Mouse (Mus musculus) CH12F3 (cell line): Measurements from ENCODE around the gene Neo1.

ENCODE experiments used
- in situ Hi-C: fragments of 300-500 bp; cut with MboI; formaldehyde crosslinking; loops from 2 replicates; pipeline ENCODE4 v1.14.3; 2020; ENCODE audit warnings: low sequenced_read_pairs

The Neo1 gene

GRCm38 (mm10) chr9:59036159-59036731, at the start of gene Neo1:
Gene Neo1 (minus strand): TSS chr9:59036441.
- in situ Hi-C loops: no loop called here

- in situ Hi-C loops: no loop called here
These were observed 39.4 kb upstream of the Neo1 start for GRCm38 (mm10) chr9:59075632-59076031.

DNA sequence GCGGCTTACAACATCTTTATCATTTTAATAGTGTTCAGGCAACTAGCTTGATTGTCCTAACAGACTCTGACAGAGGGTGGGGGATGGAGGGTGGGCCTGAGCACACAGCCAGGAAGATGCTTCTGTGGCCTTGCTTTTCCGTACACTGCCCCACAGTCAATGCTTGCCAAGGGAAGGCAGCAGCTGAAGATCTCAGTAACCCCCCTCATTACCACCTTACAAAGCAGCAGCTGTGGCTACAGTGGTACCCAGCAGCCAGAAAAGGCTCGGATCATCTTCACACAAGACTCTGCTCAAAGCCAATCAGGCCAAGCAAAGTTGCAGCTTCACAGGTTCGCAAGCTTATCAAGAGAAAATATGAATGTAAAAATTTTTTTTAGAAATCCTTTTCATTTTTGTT, 37.6 kb upstream of the Neo1 start:
- in situ Hi-C loops: no loop called here

GRCm38 (mm10) chr9:59072076-59072777, 36.0 kb upstream of the Neo1 start:
- in situ Hi-C loops: no loop called here

DNA sequence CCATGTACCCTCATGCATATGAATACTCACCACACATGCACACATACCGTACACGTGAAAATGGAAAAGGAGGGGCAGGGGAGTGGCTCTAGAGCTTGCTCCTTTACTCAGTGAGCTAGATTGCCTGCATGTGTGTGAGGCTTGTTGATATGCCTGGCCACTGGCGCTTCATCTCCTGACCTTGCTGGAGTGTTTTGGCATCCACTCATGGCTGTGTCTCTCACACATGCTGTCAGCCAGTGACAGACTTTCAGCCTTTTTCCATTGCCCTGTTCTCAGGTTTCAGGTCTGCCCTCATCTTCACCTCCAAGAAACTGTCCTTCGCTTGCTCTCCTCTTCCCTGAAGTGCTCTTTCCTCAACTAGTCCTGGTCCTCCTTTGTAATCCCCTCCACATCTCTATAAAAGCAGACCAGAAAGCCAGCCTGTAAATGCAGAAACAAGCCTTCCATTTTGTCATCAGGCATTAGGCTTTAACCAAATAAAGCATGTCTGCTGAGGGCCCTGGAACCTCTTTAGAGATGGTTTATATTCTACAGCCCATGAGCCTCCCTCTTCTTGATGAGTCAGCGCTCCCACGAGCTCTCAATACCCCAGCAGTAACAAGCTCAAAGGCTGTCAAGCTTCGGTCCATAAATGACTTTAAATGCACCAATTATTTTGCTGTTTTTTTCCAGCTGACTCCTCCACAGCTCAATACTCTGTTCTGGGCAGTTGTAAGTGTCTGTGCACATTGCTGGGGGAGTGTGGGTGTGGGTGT, 35.2 kb upstream of the Neo1 start:
- in situ Hi-C loops: no loop called here

DNA sequence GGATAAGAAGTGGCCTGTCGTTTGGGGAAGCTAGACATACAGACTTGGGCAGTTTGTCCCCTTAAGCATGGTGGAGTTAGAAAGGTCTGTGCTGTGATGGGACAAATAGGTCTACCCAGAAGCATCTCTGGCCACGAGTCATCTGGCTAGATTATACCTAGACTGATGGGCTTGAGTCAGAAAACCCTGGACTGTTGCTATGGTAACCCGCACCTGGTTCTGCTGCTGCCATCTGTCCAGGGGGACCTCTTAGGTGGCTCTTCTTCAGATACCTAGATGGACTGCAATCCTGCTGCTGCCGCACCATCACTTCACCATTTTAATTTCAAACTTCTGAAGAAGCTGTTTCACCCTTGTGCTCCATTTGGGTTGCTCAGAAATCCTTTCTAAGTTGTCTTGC, 34.0 kb upstream of the Neo1 start:
- in situ Hi-C loops: no loop called here

DNA sequence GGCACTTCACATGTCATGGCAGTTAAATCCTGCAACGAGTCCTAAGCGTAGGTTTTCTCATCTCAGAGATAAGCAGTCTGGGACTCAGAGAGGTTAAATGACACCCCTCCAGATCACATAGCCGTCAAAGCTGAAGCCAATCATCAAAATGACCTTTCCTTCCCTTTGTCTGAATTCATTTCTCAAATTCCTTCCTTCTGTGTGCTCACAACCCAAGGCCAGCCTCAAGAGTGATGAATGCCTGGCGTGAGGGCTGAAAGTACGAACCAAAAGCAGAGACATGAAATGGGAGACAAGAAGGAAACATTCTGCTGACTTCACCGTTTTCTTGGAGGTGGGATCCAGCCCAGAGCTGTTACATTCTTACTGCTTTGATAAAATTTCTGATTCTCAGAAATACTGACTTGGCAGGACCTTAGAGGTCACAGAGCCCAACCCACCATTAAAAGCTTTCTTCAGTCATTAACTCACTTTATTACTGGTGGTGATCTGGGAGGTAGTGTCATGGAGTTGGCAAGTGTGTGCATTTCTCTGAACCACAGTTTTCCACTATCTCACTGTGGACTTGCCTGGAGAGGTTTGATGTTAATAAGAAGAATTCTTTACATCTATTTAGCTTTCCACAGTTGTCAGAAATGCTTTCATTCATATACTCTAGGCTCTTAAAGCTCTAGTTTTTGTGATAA, 29.5 kb upstream of the Neo1 start:
- in situ Hi-C loops: no loop called here

DNA sequence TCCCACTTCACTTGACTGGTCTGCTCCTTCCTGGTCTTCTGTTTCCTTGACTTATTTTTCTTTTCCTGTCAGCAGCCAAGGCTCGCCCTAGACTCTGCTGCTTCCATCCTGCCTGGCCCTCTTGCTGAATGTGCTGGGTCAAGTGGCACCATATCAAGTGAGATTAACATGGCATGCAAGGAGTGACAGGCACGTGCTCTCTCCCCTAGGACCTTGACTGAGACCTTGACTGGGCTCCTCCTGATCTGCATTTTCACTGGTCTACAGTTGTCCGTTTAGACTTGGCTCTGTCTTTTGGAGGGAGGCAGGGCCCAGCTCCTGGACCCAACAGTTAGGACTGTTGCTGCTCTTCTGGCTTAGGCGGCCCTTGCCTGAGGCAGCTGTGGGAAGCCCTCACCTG, 26.2 kb upstream of the Neo1 start:
- in situ Hi-C loops: no loop called here

DNA sequence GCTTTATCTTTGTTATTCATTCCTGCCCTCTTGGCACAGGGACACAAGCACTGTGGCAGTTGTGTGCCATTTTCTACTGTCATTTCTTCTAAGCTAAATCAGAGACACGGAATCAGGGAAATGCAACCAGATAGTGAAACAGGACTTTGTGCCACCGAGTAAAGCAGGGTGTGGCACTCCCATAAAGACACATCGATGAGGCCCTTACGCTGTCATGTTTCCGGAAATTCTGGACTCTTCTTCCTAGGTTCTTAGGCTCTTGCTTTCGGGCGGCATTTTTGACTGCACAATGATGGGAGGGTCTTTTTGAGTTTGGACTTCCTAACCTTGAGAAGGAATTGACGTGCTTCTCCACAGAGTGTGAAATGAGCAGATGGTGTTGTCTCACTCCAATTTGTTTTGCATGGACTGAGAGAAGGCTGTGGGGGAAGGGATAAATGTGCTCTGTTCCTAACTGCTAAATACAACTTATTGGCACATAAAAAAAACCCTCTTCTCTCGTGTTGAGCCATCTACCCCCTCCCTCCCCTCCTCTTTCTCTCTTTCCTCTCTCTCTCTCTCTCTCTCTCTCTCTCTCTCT, 23.9 kb upstream of the Neo1 start:
- in situ Hi-C loops: no loop called here

DNA sequence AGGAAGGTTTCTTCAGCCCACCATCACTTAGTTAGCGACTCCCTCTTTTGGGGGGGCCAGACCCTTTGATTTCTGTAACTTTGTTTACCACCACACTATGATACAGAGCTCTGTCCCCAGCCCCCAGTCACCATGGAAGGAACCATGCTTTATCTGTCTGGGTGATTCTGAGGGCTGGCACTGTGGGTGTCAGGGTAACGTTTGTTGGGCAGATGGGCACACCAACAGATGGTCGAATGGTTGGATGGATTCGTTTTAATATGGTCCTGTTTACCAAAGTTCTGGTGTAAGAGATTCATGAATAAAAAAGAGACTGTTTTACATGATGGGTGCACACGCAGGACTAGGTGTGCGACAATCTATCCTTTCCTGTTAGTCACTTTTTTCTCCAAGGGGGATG, 22.9 kb upstream of the Neo1 start:
- in situ Hi-C loops: no loop called here

- in situ Hi-C loops: no loop called here
These were observed 21.8 kb upstream of the Neo1 start for GRCm38 (mm10) chr9:59058060-59058459.

- in situ Hi-C loops: no loop called here
These were observed 20.0 kb upstream of the Neo1 start for GRCm38 (mm10) chr9:59056281-59056680.

GRCm38 (mm10) chr9:59041805-59042204, 5.6 kb upstream of the Neo1 start:
- in situ Hi-C loops: no loop called here

GRCm38 (mm10) chr9:59036732-59037341, 596 bp upstream of the Neo1 start:
- in situ Hi-C loops: no loop called here

DNA sequence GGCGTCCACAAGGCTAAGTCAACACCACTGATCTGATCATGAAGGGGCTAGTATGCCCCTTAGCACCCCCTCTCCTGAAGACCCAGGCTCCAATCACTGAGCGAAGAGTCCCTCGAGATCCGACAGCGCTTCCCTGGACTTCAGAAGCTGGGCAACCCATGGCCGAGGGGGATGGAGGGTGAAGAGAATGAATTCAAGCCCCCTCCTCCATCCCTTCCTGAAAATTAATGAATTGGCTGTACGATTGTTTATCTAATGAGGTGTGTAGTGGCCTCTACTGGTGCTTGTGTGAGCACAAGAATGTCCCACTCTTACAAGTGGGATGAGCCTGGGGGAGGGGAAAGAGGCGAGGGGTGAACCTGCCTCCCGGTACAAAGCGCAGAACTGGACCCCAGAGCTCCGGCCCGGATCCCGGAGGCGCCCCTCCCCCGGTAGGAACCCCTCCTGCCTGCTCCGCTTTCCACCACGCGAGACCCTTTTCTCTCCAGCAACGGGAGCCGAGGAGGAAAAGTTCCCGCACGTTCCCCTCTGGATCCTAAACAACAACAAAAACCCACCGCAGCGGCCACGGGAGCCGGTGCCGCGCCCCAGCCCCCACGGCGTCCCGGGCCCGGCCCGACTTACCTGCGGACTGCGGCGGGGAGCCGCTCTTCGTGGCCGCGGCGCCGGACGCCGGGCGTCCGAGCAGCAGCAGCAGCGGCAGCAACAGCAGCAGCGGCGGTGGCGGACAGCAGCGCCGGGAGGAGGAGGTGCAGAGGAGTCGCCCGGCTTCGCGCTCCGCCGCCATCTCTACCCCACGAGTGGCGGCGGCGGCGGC, 691 bp downstream of the Neo1 start:
- in situ Hi-C loops: no loop called here

GRCm38 (mm10) chr9:59034836-59035235, 1.4 kb downstream of the Neo1 start:
- in situ Hi-C loops: no loop called here

GRCm38 (mm10) chr9:59033492-59033891, 2.7 kb downstream of the Neo1 start:
- in situ Hi-C loops: no loop called here

GRCm38 (mm10) chr9:59024245-59024844, 11.9 kb downstream of the Neo1 start:
- in situ Hi-C loops: no loop called here

- in situ Hi-C loops: loop anchor here (10.0 kb wide), 1 partner anchor 269 kb away; no protein-coding TSS in a partner anchor
These were observed 20.1 kb downstream of the Neo1 start for GRCm38 (mm10) chr9:59016060-59016719.
